18 mouse cellular contexts compared by ENCODE assay signal in the genomic region with DNA sequence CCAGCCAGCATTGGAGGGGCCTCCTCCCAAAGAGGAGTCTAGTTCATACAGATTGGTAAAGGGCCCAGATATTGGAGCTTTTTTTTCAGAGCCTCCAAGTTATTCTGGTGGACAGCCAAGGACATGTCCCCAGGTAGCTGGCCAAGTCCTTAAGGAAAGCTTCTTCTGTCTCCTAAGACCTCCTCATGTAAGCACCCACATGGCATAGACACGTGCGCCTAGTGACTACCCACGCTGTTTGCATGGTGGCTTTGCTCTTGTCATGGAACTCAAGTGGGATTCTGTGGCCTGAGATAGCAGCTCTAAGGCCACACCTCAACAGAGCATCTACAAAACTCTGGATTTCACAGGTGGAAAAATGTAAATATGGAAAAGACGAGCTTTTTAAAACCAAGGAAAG.
DNase-seq lines count a peak whose midpoint lies in the region; ATAC-seq and TF ChIP-seq lines count a peak whose summit lies in the region.
"Had no signal": no experiment of that assay in that cellular context is flagged by ENCODE, and none has a peak within 500 bp of the region (broad histone marks: within the 10 kb centered on the region; RNA-seq: fewer than 3 reads in every experiment).

No protein-coding gene starts in this region.

- no peaks in the 10 kb centered on the region for H3K36me3 ChIP-seq in lung, postnatal 0 days (ENCODE audit: insufficient read depth, low read length)
- no peaks in the 10 kb centered on the region for H3K36me3 ChIP-seq in midbrain, embryonic 10.5 days
- H3K36me3 ChIP-seq: heart, embryonic 13.5 days; hindbrain, embryonic 12.5 days; intestine, embryonic 15.5 days; neural tube, embryonic 13.5 days had no signal

- TF ChIP-seq CTCF in gastrocnemius, adult 2 months (IDR thresholded peaks at IDR 0.05) = no peak
- no peak for TF ChIP-seq CTCF in lung, postnatal 0 days (IDR thresholded peaks at IDR 0.05)

- peak overlapping the region; percentile 97 for H3K27ac ChIP-seq in gastrocnemius, adult 2 months
- peak overlapping the region; percentile 57; the same call in 1 of the 2 replicates for H3K27ac ChIP-seq in lung, postnatal 0 days (ENCODE audit: low read length)
- no peak overlapping the region for H3K27ac ChIP-seq in midbrain, embryonic 10.5 days (replicated peaks)
- H3K27ac ChIP-seq: heart, embryonic 13.5 days; hindbrain, embryonic 12.5 days; intestine, embryonic 15.5 days; neural tube, embryonic 13.5 days had no signal

- no peaks in the 10 kb centered on the region for H3K9me3 ChIP-seq in lung, postnatal 0 days (ENCODE audit: low read length)
- no peaks in the 10 kb centered on the region for H3K9me3 ChIP-seq in midbrain, embryonic 10.5 days (replicated peaks)
- H3K9me3 ChIP-seq: heart, embryonic 13.5 days; hindbrain, embryonic 12.5 days; intestine, embryonic 15.5 days; neural tube, embryonic 13.5 days had no signal

- TF ChIP-seq EP300 in lung, postnatal 0 days (IDR thresholded peaks at IDR 0.05) = no peak

- no peaks in the 10 kb centered on the region for H3K27me3 ChIP-seq in lung, postnatal 0 days (replicated peaks; ENCODE audit: insufficient read depth, low read length)
- H3K27me3 ChIP-seq in midbrain, embryonic 10.5 days (ENCODE audit: low read depth, poor library complexity, severe bottlenecking) = no peaks in the 10 kb centered on the region
- H3K27me3 ChIP-seq: heart, embryonic 13.5 days; hindbrain, embryonic 12.5 days; intestine, embryonic 15.5 days; neural tube, embryonic 13.5 days; Patski had no signal

- peak overlapping the region; percentile 65; the same call in 1 of the 2 replicates for H3K4me3 ChIP-seq in gastrocnemius, adult 2 months
- H3K4me3 ChIP-seq in lung, postnatal 0 days (ENCODE audit: low read depth, low read length) = no peak overlapping the region
- H3K4me3 ChIP-seq in midbrain, embryonic 10.5 days = no peak overlapping the region
- H3K4me3 ChIP-seq: heart, embryonic 13.5 days; hindbrain, embryonic 12.5 days; intestine, embryonic 15.5 days; megakaryocyte, embryonic 14.5 days; neural tube, embryonic 13.5 days had no signal

- peak; percentile 89 for DNase-seq in gastrocnemius, adult 2 months
- no peak for DNase-seq in gastrocnemius, postnatal 10 days
- DNase-seq in lung, postnatal 0 days (ENCODE audit: low spot score) = no peak
- DNase-seq in lung, postnatal 14 days = no peak
- DNase-seq in cerebellum, adult 8-10 months = peak; percentile 39
- DNase-seq in gastrocnemius, postnatal 25 days = peak; percentile 75
- DNase-seq in natural killer cell, adult 2 months (ENCODE audit: low spot score in 2 of 2) = no peak
- DNase-seq in midbrain, embryonic 10.5 days (ENCODE audit: low spot score) = no peak
- DNase-seq: B cell, adult 2 months; kidney, postnatal 36 days; right cerebral cortex, postnatal 4 days had no signal

- no peak for ATAC-seq in lung, postnatal 0 days
- ATAC-seq: forebrain, embryonic 14.5 days; intestine, embryonic 15.5 days; Patski had no signal

- no peak overlapping the region for H3K9ac ChIP-seq in lung, postnatal 0 days (replicated peaks; ENCODE audit: low read depth)
- H3K9ac ChIP-seq: heart, embryonic 13.5 days; hindbrain, embryonic 12.5 days; intestine, embryonic 15.5 days; neural tube, embryonic 13.5 days had no signal

- intact Hi-C loops in gastrocnemius, adult 2 months (cut with DNase I) = no loop called here

- no peaks in the 10 kb centered on the region for H3K4me1 ChIP-seq in lung, postnatal 0 days (ENCODE audit: insufficient read depth, low read depth, low read length)
- H3K4me1 ChIP-seq in midbrain, embryonic 10.5 days = peaks cover 3% of the 10 kb centered on the region
- H3K4me1 ChIP-seq: intestine, embryonic 15.5 days had no signal

- H3K4me2 ChIP-seq in lung, postnatal 0 days (replicated peaks; ENCODE audit: low read depth, low read length) = no peak overlapping the region
- H3K4me2 ChIP-seq: heart, embryonic 13.5 days; hindbrain, embryonic 12.5 days; intestine, embryonic 15.5 days; neural tube, embryonic 13.5 days had no signal

- WGBS in lung, postnatal 0 days = 88% methylated on average over 4 of the region's 4 CpGs
- WGBS in midbrain, embryonic 10.5 days = 89% methylated on average over 4 of the region's 4 CpGs

Comparison
In these comparisons a context has a peak if more than half of its experiments do, and no peak if none do; other contexts are left out.
1. DNase-seq: peak in gastrocnemius, adult 2 months (single experiment), cerebellum, adult 8-10 months (single experiment) and gastrocnemius, postnatal 25 days (single experiment); none in gastrocnemius, postnatal 10 days (single experiment), lung, postnatal 0 days (single experiment), lung, postnatal 14 days (single experiment), natural killer cell, adult 2 months (0 of 2) and midbrain, embryonic 10.5 days (single experiment).